Mouse (Mus musculus) olfactory bulb, adult 2 months (tissue): ENCODE results near the gene Rexo1.

Experiments used
- CTCF ChIP-seq: fragments of 200-500 bp; IDR thresholded peaks from 2 replicates; pipeline ENCODE4 v1.5.1; 2012; ENCODE audit warnings: low read depth, mild to moderate bottlenecking, low read length, moderate library complexity; ENCODE audit not compliant: insufficient read depth
- POLR2A ChIP-seq: fragments of 200-500 bp; IDR thresholded peaks from 2 replicates; pipeline ENCODE4 v1.6.1; 2012; ENCODE audit warnings: mild to moderate bottlenecking, low read depth, low read length, moderate library complexity; ENCODE audit not compliant: insufficient read depth

- TF ChIP-seq POLR2A (no peak), CTCF (no peak)
These were observed 47.1 kb upstream of the Rexo1 start for GRCm38 (mm10) chr10:80608435-80608834.
